Mouse (Mus musculus): ENCODE data around the gene Mink1.

- TF ChIP-seq EP300 (optimal IDR thresholded peaks at IDR 0.05) = no peak
- TF ChIP-seq CTCF (IDR thresholded peaks at IDR 0.05; ENCODE audit: low read depth) = no peak
Observed at GRCm38 (mm10) chr11:70645461-70646258, 83.0 kb downstream of the Mink1 start.
